Mouse (Mus musculus) CD4-positive, CD25-positive, alpha-beta regulatory T cell (primary cell): Measurements from ENCODE around the gene Olfr853. TPM values are rescaled to one million over a fixed set of nuclear protein-coding genes. Genes with fewer than 3 reads are reported as not detected.

Experiments used
- polyA plus RNA-seq: library from polyadenylated mRNA; unstranded; fragments of 100-300 nt; shearing (Covaris generic); gene quantifications from one replicate; pipeline ENCODE4 v1.2.1, GENCODE M21; 2017

The Olfr853 gene
- polyA plus RNA-seq: not detected

GRCm38 (mm10) chr9:19540976-19541375, at the start of gene Olfr853:
Gene Olfr853 (minus strand): TSS chr9:19541076.

GRCm38 (mm10) chr9:19582317-19582716, 41.4 kb upstream of the Olfr853 start, which contains the start of gene Olfr855:
Gene Olfr855 (plus strand): TSS chr9:19582617.

GRCm38 (mm10) chr9:19567282-19567681, 26.4 kb upstream of the Olfr853 start, which contains the start of gene Olfr854:
Gene Olfr854 (minus strand): TSS chr9:19567382.

GRCm38 (mm10) chr9:19492995-19493394, 47.9 kb downstream of the Olfr853 start, which contains the start of gene Olfr851:
Gene Olfr851 (plus strand): TSS chr9:19493295.

Other genes with a start within 250 kb of the Olfr853 start
- not detected for gene Olfr844, start 224.7 kb downstream of the Olfr853 start, polyA plus RNA-seq
- not detected for gene Olfr845, start 204.6 kb downstream of the Olfr853 start, polyA plus RNA-seq
- gene Olfr846, start 177.1 kb downstream of the Olfr853 start, polyA plus RNA-seq: not detected
- not detected for gene Olfr847, start 162.4 kb downstream of the Olfr853 start, polyA plus RNA-seq
- not detected for gene Olfr849, start 100.8 kb downstream of the Olfr853 start, polyA plus RNA-seq
- gene Olfr850, start 62.8 kb downstream of the Olfr853 start, polyA plus RNA-seq: not detected
- gene Olfr851, start 47.8 kb downstream of the Olfr853 start, polyA plus RNA-seq: not detected
- not detected for gene Olfr854, start 26.3 kb upstream of the Olfr853 start, polyA plus RNA-seq
- not detected for gene Olfr855, start 41.5 kb upstream of the Olfr853 start, polyA plus RNA-seq
- gene Zfp317, start 81.0 kb upstream of the Olfr853 start, polyA plus RNA-seq: 33.6 TPM
- not detected for gene Olfr857, start 168.4 kb upstream of the Olfr853 start, polyA plus RNA-seq
- not detected for gene Olfr58, start 239.2 kb upstream of the Olfr853 start, polyA plus RNA-seq